Mouse (Mus musculus) natural killer cell, adult 2 months (primary cell): Measurements from ENCODE around the gene Abcb4.
"Not testable (repeated sequence)": the region's sequence is repeated elsewhere in the genome, so short reads cannot be mapped to it uniquely, and the experiment has no call there.

ENCODE experiments used
- DNase-seq, 2 experiments: peaks; one replicate each; pipeline ENCODE4 v3.0.0; 2022; ENCODE audit warnings: low spot score in 2 of 2

Abcb4 gene

GRCm38 (mm10) chr5:8893300-8894103, at the start of gene Abcb4:
TSS of gene Abcb4 (plus strand) at chr5:8893717.
- DNase-seq = peak; percentile 18 to 55

GRCm38 (mm10) chr5:8848607-8849575, 44.6 kb upstream of the Abcb4 start:
- DNase-seq = not testable (repeated sequence)

GRCm38 (mm10) chr5:8850851-8851250, 42.7 kb upstream of the Abcb4 start:
- DNase-seq = no peak

GRCm38 (mm10) chr5:8857201-8857600, 36.3 kb upstream of the Abcb4 start:
- no peak for DNase-seq

GRCm38 (mm10) chr5:8861811-8862210, 31.7 kb upstream of the Abcb4 start:
- DNase-seq = no peak

GRCm38 (mm10) chr5:8863580-8864337, 29.8 kb upstream of the Abcb4 start:
- DNase-seq = no peak

GRCm38 (mm10) chr5:8865630-8866029, 27.9 kb upstream of the Abcb4 start:
- DNase-seq = not testable (repeated sequence)

GRCm38 (mm10) chr5:8866366-8866765, 27.2 kb upstream of the Abcb4 start:
- no peak for DNase-seq

- no peak for DNase-seq
These were observed 25.5 kb upstream of the Abcb4 start for GRCm38 (mm10) chr5:8868019-8868418.

- DNase-seq = no peak
These were observed 20.3 kb upstream of the Abcb4 start for GRCm38 (mm10) chr5:8872979-8873915.

GRCm38 (mm10) chr5:8877086-8877485, 16.4 kb upstream of the Abcb4 start:
- no peak for DNase-seq

- no peak for DNase-seq
These were observed 15.7 kb upstream of the Abcb4 start for GRCm38 (mm10) chr5:8877800-8878199.

- DNase-seq = no peak
These were observed 7.7 kb upstream of the Abcb4 start for GRCm38 (mm10) chr5:8885837-8886236.

- peak; percentile 1 for DNase-seq
These were observed 548 bp downstream of the Abcb4 start for GRCm38 (mm10) chr5:8894104-8894425.

- peak in 1 of 2 experiments; percentile 19 for DNase-seq
These were observed 1.3 kb downstream of the Abcb4 start for GRCm38 (mm10) chr5:8894641-8895490.

- no peak for DNase-seq
These were observed 2.7 kb downstream of the Abcb4 start for GRCm38 (mm10) chr5:8896198-8896597.

GRCm38 (mm10) chr5:8898246-8898645, 4.7 kb downstream of the Abcb4 start:
- no peak for DNase-seq

GRCm38 (mm10) chr5:8901001-8901400, 7.5 kb downstream of the Abcb4 start:
- no peak for DNase-seq

- DNase-seq = no peak
These were observed 8.8 kb downstream of the Abcb4 start for GRCm38 (mm10) chr5:8902141-8902817.
